Mouse (Mus musculus): ENCODE measurements around the gene Adh1.

GRCm38 (mm10) chr3:138221116-138221515, 39.7 kb upstream of the Adh1 start:
- TF ChIP-seq EP300 (IDR thresholded peaks at IDR 0.05; ENCODE audit: low read depth) (no peak), CTCF (IDR thresholded peaks at IDR 0.05; ENCODE audit: low read depth) (no peak)

Data from liver, embryonic 14.5 days (tissue).